Mouse (Mus musculus): ENCODE results near the gene Lzic. TPM values are rescaled to one million over a fixed set of nuclear protein-coding genes. Genes with fewer than 3 reads are reported as not detected.

Gene Lzic
- total RNA-seq, 2 experiments from 2014 or later, result 15.3 to 16.9 TPM

DNA sequence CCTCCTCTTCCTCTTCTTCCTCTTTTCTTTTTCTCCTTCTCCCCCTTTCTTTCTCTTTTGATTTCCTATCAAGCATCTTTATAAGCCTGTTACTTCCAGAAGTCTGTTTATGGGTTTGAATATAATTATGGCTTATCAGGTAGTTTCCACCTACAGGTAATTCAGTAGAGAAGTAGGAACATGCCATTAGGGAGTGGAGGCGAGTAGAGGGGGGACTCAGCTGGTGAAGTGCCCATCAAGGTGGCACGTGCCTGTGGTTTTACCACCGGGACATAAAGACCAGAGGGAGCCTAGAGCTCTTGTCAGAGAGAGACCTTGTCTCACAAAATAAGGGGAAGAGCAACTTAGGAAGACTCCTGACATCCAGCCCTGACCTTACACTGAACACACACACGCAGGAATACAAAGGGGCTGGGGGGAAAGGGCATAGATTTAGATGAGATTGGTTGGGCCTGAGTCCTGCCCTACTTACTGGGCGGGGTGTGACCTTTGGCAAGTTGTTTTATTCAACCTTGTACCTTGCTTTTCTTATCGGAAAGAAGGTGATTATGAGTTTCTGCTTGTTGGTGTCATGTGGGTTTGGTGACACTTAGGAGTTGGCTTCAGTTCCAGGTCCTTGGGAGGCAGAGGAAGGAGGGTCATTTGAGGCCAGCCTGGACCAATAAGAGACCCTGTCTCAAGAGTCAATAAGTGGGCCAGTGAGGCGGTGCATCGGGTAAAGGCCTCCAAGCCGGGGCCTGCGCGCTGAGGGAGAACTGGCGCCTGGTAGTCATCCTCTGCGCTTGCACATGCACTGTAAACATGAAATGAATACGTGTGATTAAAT, 4.6 kb downstream of the Lzic start:
- Histone ChIP-seq H3K27ac (no peak overlapping the region), H3K4me3 (no peak overlapping the region)
- no peak for TF ChIP-seq CTCF (conservative IDR thresholded peaks at IDR 0.05)
- no peak for DNase-seq (ENCODE audit: low spot score in 2 of 2)

- peak; percentile 62 for TF ChIP-seq CTCF (conservative IDR thresholded peaks at IDR 0.05)
- no peak for DNase-seq (ENCODE audit: low spot score in 2 of 2)
- Histone ChIP-seq H3K27ac (no peak overlapping the region), H3K4me3 (no peak overlapping the region)
Observed at GRCm38 (mm10) chr4:149491151-149491550, 6.1 kb downstream of the Lzic start.

GRCm38 (mm10) chr4:149496612-149497011, 11.6 kb downstream of the Lzic start:
- H3K27ac ChIP-seq, result peak overlapping the region; percentile 88
- DNase-seq (ENCODE audit: low spot score in 2 of 2), result peak in 1 of 2 experiments; percentile 33

GRCm38 (mm10) chr4:149498901-149499300, 13.9 kb downstream of the Lzic start:
- DNase-seq (ENCODE audit: low spot score in 2 of 2), result no peak
- TF ChIP-seq CTCF (conservative IDR thresholded peaks at IDR 0.05), result no peak
- no peak overlapping the region for H3K4me3 ChIP-seq
- H3K27ac ChIP-seq, result no peak overlapping the region

More at GRCm38 (mm10) chr4:149496612-149497011, 11.6 kb downstream of the Lzic start:
- no peak overlapping the region for H3K4me3 ChIP-seq
- TF ChIP-seq CTCF (conservative IDR thresholded peaks at IDR 0.05), result no peak

GRCm38 (mm10) chr4:149499790-149500189, 14.8 kb downstream of the Lzic start:
- DNase-seq (ENCODE audit: low spot score in 2 of 2), result no peak
- TF ChIP-seq CTCF (conservative IDR thresholded peaks at IDR 0.05), result no peak
- no peak overlapping the region for H3K27ac ChIP-seq
- no peak overlapping the region for H3K4me3 ChIP-seq

- Histone ChIP-seq H3K27ac (peak overlapping the region; percentile 75), H3K4me3 (no peak overlapping the region)
- no peak for DNase-seq (ENCODE audit: low spot score in 2 of 2)
- TF ChIP-seq CTCF (conservative IDR thresholded peaks at IDR 0.05), result no peak
Observed at GRCm38 (mm10) chr4:149504363-149504762, 19.3 kb downstream of the Lzic start.

GRCm38 (mm10) chr4:149504858-149505257, 19.8 kb downstream of the Lzic start:
- TF ChIP-seq CTCF (conservative IDR thresholded peaks at IDR 0.05), result no peak
- peak overlapping the region; percentile 75 for H3K27ac ChIP-seq
- H3K4me3 ChIP-seq, result no peak overlapping the region
- DNase-seq (ENCODE audit: low spot score in 2 of 2), result no peak

GRCm38 (mm10) chr4:149505261-149505967, 20.4 kb downstream of the Lzic start:
- peak overlapping the region; percentile 75; the same call in 1 of the 2 replicates for H3K27ac ChIP-seq
- no peak overlapping the region for H3K4me3 ChIP-seq
- no peak for TF ChIP-seq CTCF (conservative IDR thresholded peaks at IDR 0.05)
- peak in 1 of 2 experiments; percentile 16 for DNase-seq (ENCODE audit: low spot score in 2 of 2)

DNA sequence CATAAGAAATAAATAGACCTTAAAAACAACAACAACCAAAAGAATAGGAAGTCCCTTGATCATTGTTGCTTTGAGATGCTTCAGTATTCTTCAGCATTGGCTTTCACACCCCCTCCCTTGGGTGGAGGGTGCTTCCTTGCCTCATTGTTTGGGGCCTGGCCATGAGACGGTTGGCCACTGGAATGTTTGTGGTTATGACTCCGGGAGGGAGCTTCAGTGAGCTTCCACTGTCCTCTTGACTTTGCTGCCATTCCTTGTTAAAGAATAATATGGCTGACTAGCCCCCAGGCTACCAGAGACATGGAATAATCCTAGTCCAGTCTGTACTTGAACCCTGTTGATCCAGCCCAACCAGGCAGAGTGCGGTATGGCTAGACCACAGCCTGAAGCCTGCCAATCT, 21.9 kb downstream of the Lzic start:
- Histone ChIP-seq H3K27ac (no peak overlapping the region), H3K4me3 (no peak overlapping the region)
- TF ChIP-seq CTCF (conservative IDR thresholded peaks at IDR 0.05), result no peak
- no peak for DNase-seq (ENCODE audit: low spot score in 2 of 2)

- DNase-seq (ENCODE audit: low spot score in 2 of 2), result peak in 1 of 2 experiments; percentile 19
- H3K4me3 ChIP-seq, result no peak overlapping the region
- peak overlapping the region; percentile 37 for H3K27ac ChIP-seq
- no peak for TF ChIP-seq CTCF (conservative IDR thresholded peaks at IDR 0.05)
Observed at GRCm38 (mm10) chr4:149511221-149511646, 26.2 kb downstream of the Lzic start.

DNA sequence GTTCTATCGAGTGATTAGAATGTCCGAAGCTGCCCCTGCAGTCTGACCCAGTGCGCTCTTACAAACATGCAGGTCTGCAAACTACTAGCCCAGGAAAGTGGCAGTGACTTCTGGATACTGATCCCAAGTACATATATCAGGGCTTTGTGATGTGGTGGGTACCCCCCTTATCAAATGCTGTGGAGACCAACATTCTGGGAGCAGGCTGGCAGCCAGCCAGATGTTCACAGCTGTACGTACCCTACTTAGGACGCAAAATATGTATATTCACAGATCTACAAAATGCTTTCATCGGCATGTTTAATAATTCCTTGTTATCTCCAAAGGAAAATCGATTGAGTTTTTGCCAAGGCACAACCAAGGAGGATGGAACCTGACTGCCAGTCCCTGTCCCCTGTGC, 27.0 kb downstream of the Lzic start:
- H3K27ac ChIP-seq, result no peak overlapping the region

DNA sequence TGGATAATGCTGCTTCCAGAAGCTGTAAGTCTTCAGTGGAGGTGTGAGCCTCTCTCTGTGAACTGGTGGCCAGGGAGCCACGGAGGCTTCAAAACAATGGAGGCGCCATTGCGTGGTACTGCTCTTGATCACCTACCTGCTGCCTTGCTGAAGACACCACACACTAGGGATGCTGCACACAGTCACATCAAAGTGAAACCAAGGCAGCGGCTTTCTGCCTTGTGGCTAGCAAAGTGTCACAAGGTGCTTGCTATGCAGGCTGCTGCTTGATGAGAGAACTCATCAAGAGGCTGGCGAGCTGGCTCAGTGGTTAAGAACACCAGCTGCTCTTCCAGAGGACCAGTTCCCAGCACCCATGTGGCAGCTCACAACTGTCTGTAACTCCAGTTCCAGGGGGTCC, 30.7 kb downstream of the Lzic start:
- TF ChIP-seq CTCF (conservative IDR thresholded peaks at IDR 0.05), result no peak
- Histone ChIP-seq H3K4me3 (no peak overlapping the region), H3K27ac (no peak overlapping the region)
- no peak for DNase-seq (ENCODE audit: low spot score in 2 of 2)

More for the DNA sequence above, 27.0 kb downstream of the Lzic start:
- no peak overlapping the region for H3K4me3 ChIP-seq
- no peak for TF ChIP-seq CTCF (conservative IDR thresholded peaks at IDR 0.05)
- DNase-seq (ENCODE audit: low spot score in 2 of 2), result no peak

- no peak for TF ChIP-seq CTCF (conservative IDR thresholded peaks at IDR 0.05)
- DNase-seq (ENCODE audit: low spot score in 2 of 2), result peak; percentile 96 to 97
- Histone ChIP-seq H3K27ac (peak within 1 kb of the TSS; percentile 83), H3K4me3 (peak within 1 kb of the TSS; percentile 77)
Observed at GRCm38 (mm10) chr4:149517868-149518340, 32.9 kb downstream of the Lzic start, which contains the start of gene Ctnnbip1. TSS of gene Ctnnbip1 (plus strand) at chr4:149518236.

Data from layer of hippocampus, adult 2 months (tissue).